Mouse (Mus musculus): Measurements from ENCODE around the gene Efna1. TPM values are rescaled to one million over a fixed set of nuclear protein-coding genes. Genes with fewer than 3 reads are reported as not detected.
A peak's percentile ranks its signal among the peaks of the same experiment; 100 is the strongest.

Efna1 gene
- total RNA-seq, 2 experiments from 2014 or later, result not detected

GRCm38 (mm10) chr3:89246261-89247100, 34.5 kb downstream of the Efna1 start, which contains the start of gene Trim46:
TSS of gene Trim46 (minus strand) at chr3:89246309.
- ATAC-seq (ENCODE audit: poor library complexity, severe bottlenecking), result peak; percentile 85

DNA sequence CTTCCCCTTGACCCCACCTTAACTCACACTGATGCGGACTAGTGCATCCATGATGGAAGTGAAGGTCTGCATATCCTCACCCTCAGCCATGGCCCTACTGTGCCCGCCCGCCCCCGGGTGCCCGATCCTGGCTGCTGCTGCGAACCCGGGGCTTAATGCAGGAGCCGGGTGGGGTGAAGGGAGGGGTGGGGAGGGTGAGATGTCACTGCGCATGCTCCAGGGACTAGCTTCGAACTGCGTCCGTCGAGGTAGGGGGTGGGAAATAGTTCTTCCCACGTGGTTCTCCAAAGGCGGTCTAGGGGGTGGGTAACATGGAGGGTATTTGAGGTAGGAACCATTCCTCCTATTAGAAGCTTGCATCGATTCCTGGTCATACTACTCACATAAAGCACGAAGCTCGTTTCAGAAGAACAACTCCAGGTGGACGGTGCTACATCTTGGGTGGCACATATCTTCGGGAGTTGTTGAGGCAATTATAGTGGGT, 35.2 kb downstream of the Efna1 start, which contains the start of gene Krtcap2:
TSS of gene Krtcap2 (plus strand) at position 279 of the 484 bp plus-strand sequence.
- no peak for ATAC-seq (ENCODE audit: poor library complexity, severe bottlenecking)

GRCm38 (mm10) chr3:89244982-89245687, 35.8 kb downstream of the Efna1 start:
- no peak for ATAC-seq (ENCODE audit: poor library complexity, severe bottlenecking)

DNA sequence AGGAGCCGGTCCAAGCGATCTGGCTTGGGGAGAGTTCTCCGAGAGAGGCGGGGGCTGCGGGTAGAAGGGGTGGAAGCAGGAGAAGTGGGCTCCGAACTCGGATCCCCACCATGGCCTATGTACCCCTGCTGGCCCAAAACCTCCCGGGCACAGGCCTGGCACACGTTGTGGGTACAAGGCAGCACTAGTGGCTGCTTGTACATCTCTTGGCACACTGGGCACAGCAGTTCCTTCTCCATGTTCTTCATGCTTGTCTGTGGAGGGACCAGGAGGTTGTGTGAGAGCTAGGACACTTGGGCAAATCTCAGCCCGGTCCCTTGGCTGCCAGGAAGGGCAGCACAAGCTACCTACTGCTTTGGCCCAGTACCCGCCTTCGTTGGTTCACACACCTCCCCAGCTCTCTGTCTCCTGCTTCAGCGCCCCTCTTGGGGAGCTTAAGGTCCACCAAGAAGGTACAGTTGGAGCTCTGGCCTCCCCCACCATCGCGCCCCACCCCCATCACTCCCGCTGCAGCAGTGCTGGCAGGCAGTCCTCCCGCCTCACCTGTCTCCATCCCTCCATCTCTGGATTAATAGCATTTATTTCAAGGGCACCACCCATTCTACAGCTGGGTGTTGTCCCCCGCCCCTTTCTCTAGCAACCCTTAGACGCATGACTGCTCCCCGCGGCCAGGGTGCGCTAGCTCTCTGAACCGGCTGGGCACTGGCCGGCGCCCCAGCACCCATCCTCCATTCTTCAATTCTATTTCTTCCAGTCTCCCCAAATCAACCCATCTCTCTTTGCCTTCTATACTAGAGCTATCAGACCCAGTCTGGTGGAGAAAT, 36.6 kb downstream of the Efna1 start:
- ATAC-seq (ENCODE audit: poor library complexity, severe bottlenecking), result peak; percentile 47

DNA sequence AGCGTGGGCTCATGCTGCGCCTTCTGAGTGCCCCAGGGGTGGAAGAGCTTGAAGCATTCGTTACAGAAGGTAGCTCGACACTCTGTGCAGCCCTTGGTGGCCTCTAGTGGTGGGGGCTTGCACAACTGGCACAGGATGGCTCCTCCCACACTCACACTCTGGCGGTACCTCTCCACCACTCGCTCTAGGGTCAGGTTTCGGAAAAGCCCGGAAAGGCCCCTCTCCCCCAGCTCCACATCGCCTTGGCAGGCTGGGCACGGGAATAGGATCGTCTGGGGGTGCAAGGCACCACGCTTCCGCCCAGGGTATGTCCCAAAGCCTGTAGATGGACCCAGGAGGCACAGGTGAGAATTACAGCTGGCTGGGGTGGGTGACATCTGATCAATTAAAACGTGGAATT, 37.3 kb downstream of the Efna1 start:
- peak; percentile 51 for ATAC-seq (ENCODE audit: poor library complexity, severe bottlenecking)

- peak; percentile 54 for ATAC-seq (ENCODE audit: poor library complexity, severe bottlenecking)
These were observed 38.5 kb downstream of the Efna1 start for GRCm38 (mm10) chr3:89242331-89242895.

DNA sequence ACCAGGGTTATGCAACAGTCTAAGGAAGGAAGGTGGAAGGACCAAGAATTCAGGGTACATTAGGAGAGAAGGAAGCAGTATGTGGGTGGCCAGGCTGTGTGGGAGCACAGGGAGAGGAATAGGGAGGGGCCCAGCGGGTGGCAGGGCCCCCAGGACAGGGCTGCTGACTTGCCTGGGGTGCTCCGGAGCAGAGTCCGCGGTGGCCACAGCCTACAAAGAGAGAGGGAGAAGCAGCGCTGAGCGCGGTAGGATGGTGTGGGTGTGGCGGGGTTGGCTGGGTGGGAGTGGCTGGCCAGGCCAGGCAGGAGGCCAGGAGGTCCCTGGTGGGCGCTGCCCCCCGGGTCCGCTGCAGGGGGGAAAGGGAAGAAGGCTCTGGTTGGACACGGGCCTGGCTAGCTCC, 42.4 kb downstream of the Efna1 start:
- ATAC-seq (ENCODE audit: poor library complexity, severe bottlenecking), result no peak

- no peak for ATAC-seq (ENCODE audit: poor library complexity, severe bottlenecking)
These were observed 43.3 kb downstream of the Efna1 start for GRCm38 (mm10) chr3:89237682-89238081.

GRCm38 (mm10) chr3:89236516-89236915, 44.4 kb downstream of the Efna1 start:
- ATAC-seq (ENCODE audit: poor library complexity, severe bottlenecking), result no peak

- peak; percentile 78 for ATAC-seq (ENCODE audit: poor library complexity, severe bottlenecking)
These were observed 47.3 kb downstream of the Efna1 start for GRCm38 (mm10) chr3:89233562-89234110.

DNA sequence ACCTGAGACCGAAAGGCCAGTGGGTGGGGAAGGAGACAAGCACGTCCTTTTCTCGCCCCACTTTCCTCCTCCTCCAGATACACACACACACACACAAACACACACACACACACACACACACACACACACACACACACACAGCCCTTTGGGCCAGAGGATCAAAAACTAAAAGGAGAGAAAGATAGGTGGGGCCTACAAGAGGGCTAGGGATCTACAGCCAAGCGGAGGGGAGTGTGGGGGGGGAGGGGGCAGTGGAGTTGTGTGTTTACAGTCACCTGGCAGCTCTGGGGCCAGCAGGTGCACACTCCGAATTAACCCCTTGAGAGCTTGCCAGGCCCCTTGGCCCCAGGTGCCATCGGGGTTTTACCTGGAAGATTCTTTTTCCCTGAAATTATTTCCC, 48.3 kb downstream of the Efna1 start:
- ATAC-seq (ENCODE audit: poor library complexity, severe bottlenecking), result no peak

GRCm38 (mm10) chr3:89231772-89232275, 49.1 kb downstream of the Efna1 start:
- ATAC-seq (ENCODE audit: poor library complexity, severe bottlenecking), result no peak

GRCm38 (mm10) chr3:89231345-89231744, 49.6 kb downstream of the Efna1 start:
- ATAC-seq (ENCODE audit: poor library complexity, severe bottlenecking), result no peak

- no peak for ATAC-seq (ENCODE audit: poor library complexity, severe bottlenecking)
These were observed 50.4 kb downstream of the Efna1 start for GRCm38 (mm10) chr3:89230561-89230960.

GRCm38 (mm10) chr3:89229276-89229675, 51.7 kb downstream of the Efna1 start:
- ATAC-seq (ENCODE audit: poor library complexity, severe bottlenecking), result no peak

DNA sequence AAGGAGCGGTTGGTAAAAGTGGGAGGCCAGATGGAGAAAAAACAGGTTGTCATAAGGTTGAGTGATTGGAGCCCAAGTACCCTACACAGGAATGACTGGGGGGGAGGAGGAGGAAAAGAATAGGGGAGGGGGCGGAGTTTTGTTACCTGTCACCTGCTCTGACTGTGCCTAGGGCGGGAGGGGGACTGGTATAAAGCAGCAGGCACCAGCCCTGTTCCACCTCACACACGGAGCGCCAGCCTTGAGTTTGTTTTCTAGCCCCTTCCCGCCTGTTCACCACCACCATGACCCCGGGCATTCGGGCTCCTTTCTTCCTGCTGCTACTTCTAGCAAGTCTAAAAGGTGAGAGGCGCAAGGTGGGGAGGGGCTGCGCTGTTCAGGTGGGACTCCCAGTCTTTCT, 52.1 kb downstream of the Efna1 start, which contains the start of gene Muc1:
TSS of gene Muc1 (plus strand) at position 222 of the 400 bp plus-strand sequence.
- ATAC-seq (ENCODE audit: poor library complexity, severe bottlenecking), result no peak

GRCm38 (mm10) chr3:89228180-89228549, 52.8 kb downstream of the Efna1 start:
- peak; percentile 95 for ATAC-seq (ENCODE audit: poor library complexity, severe bottlenecking)

DNA sequence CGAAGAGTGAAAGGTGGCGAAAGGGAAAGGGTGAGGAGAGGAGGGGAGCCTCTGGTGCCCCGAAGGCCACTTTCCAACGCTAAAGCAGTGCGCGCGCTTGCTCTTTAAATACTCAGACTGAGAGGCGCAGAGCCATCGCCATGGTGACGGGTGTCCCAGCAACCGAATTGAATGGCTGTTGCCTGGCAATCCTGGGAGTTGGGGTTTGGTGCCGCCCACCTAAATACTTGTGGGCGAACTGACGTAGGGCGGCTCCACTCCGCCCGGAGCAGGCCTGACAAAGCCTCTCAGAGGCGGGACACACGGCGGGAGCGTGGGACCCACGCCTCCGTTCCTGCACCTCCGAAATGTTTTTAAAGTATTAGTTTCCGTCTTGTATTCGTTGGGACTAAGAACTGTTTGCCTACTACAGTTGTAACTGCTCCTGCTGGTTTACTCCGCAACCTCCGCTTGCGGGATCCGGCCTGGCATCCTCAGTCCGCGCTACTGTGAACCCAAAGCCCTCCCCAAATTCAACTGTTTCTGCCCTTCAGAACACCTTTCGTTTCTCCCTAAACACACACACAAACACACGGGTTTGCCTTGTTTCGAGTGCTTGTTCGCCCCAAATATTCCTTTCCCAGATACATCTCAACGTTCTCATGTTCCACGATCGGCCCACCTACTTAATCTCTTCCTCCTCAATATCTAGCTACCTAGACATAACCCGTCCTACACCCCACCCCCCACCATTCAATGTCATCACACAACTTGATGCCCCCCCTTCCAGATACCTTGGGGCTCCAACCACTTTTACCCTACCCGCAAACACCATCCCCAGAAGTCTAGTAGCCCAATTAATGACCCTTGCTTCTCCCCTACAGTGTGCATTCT, 53.4 kb downstream of the Efna1 start:
- ATAC-seq (ENCODE audit: poor library complexity, severe bottlenecking), result peak; percentile 22; the same call in 1 of the 2 replicates

DNA sequence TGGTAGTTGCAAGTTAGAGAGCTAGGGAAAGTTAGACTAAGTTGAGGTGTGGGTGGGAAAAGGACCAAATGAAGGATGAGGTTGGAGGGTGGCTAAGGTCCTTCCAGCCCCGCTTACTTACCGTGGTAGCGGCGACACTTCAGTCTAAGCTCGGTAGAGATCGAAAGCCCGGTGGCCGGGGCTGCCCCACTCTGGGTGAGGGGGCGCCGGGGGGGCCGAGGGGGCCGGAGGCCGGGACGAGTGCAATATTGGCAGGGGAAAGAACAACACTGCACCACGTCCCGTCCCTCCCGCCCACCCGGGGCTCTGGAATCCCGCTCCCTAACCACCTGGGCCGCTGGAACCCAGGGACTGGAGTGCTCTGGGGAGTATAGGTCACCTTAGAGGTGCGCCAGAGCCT, 54.0 kb downstream of the Efna1 start, which contains the start of gene Mtx1:
TSS of gene Mtx1 (minus strand) at position 189 of the 400 bp plus-strand sequence.
- ATAC-seq (ENCODE audit: poor library complexity, severe bottlenecking), result no peak
